Mouse (Mus musculus) myocyte (in vitro differentiated cells): ENCODE measurements at regions not wholly inside any gene's neighbourhood (a gene's known extent, or its start where the extent isn't known, plus 50 kb on each side); places are given as distances from the start of the nearest gene placed in this dataset.

Experiments
- H3K27me3 ChIP-seq: one replicate; pipeline ENCODE4 v1.6.1; 2011; ENCODE audit not compliant: control insufficient read depth, insufficient read depth, insufficient read length
- H3K36me3 ChIP-seq: one replicate; pipeline ENCODE4 v1.6.1; 2011; ENCODE audit not compliant: control insufficient read depth, insufficient read depth
- H3K4me2 ChIP-seq: one replicate; pipeline ENCODE4 v1.6.1; 2011; ENCODE audit warnings: low read depth, control low read depth
- H3K4me3 ChIP-seq: one replicate; pipeline ENCODE4 v1.5.1; 2011; ENCODE audit warnings: mild to moderate bottlenecking, control low read depth, moderate library complexity
- H3K79me2 ChIP-seq: one replicate; pipeline ENCODE4 v1.6.1; 2011; ENCODE audit not compliant: control insufficient read depth, insufficient read depth
- H3ac ChIP-seq: one replicate; pipeline ENCODE4 v1.6.1; 2011; ENCODE audit not compliant: control insufficient read depth, insufficient read length
- CEBPB ChIP-seq: IDR thresholded peaks from 2 replicates; pipeline ENCODE4 v1.6.1; 2011; ENCODE audit warnings: mild to moderate bottlenecking, moderate library complexity; ENCODE audit not compliant: poor library complexity, insufficient read depth, severe bottlenecking
- E2F4 ChIP-seq: IDR thresholded peaks from one replicate; pipeline ENCODE4 v1.6.1; 2011; ENCODE audit warnings: mild to moderate bottlenecking, control low read depth, moderate library complexity; ENCODE audit not compliant: insufficient read depth
- MAX ChIP-seq: IDR thresholded peaks from one replicate; pipeline ENCODE4 v1.6.1; 2011; ENCODE audit warnings: low read depth, mild to moderate bottlenecking, control low read depth
- MYOD1 ChIP-seq, 3 experiments: IDR thresholded peaks; one replicate each; pipeline ENCODE4 v1.6.1; 2011; ENCODE audit warnings: control low read depth in 2 of 3, low read depth in 2 of 3, mild to moderate bottlenecking in 2 of 3, moderate library complexity in 1 of 3; ENCODE audit not compliant: insufficient read length in 2 of 3, control insufficient read depth in 1 of 3
- MYOG ChIP-seq, 3 experiments: IDR thresholded peaks; one replicate each; pipeline ENCODE4 v1.6.1; 2011; ENCODE audit warnings: control low read depth in 2 of 3, low read depth in 2 of 3, mild to moderate bottlenecking in 2 of 3; ENCODE audit not compliant: insufficient read length in 2 of 3, control insufficient read depth in 1 of 3, insufficient read depth in 1 of 3
- POLR2A ChIP-seq: IDR thresholded peaks from one replicate; pipeline ENCODE4 v1.6.1; 2011; ENCODE audit warnings: low read depth, mild to moderate bottlenecking, control low read depth, moderate library complexity; ENCODE audit not compliant: insufficient read length
- POLR2AphosphoS2 ChIP-seq: IDR thresholded peaks from one replicate; pipeline ENCODE4 v1.6.1; 2011; ENCODE audit warnings: low read depth, control low read depth; ENCODE audit not compliant: insufficient read length
- REST ChIP-seq: IDR thresholded peaks from one replicate; pipeline ENCODE4 v1.6.1; 2011; ENCODE audit warnings: mild to moderate bottlenecking, control low read depth, moderate library complexity; ENCODE audit not compliant: insufficient read depth, insufficient read length
- SRF ChIP-seq: IDR thresholded peaks from one replicate; pipeline ENCODE4 v1.6.1; 2011; ENCODE audit warnings: low read depth; ENCODE audit not compliant: control insufficient read depth, insufficient read length
- TCF12 ChIP-seq: IDR thresholded peaks from one replicate; pipeline ENCODE4 v1.6.1; 2011; ENCODE audit warnings: mild to moderate bottlenecking, control low read depth; ENCODE audit not compliant: poor library complexity, insufficient read depth, severe bottlenecking
- TCF3 ChIP-seq: IDR thresholded peaks from one replicate; pipeline ENCODE4 v1.6.1; 2011; ENCODE audit warnings: low read depth, control low read depth; ENCODE audit not compliant: insufficient read length
- USF1 ChIP-seq: IDR thresholded peaks from one replicate; pipeline ENCODE4 v1.6.1; 2011; ENCODE audit warnings: low read depth, mild to moderate bottlenecking, control low read depth, moderate library complexity

DNA sequence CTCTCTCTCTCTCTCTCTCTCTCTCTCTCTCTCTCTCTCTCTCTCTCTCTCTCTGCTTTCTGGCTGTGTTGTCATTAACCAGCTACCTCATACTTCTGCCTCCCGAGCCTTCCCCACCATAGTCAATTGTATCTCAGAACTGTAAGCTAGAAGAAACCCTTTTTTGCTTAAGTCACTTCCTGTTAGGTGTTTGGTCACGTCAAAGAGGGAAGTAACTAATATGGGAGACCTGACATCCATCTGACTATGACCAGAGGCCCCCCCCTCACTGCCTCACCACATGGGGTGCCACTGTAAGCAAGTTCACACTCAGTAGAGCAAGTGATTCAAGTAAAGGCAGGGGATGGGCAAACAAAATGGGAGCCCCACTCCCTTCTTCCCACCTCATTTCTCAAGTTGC, 187.6 kb upstream of the S100g start:
- Histone ChIP-seq H3K79me2 (no peaks in the 10 kb centered on the region), H3K36me3 (no peaks in the 10 kb centered on the region), H3ac (no peak overlapping the region), H3K4me2 (no peak overlapping the region), H3K27me3 (no peaks in the 10 kb centered on the region), H3K4me3 (no peak overlapping the region)
- TF ChIP-seq MAX (no peak), MYOD1 (IDR thresholded peaks at IDR 0.05; ENCODE audit: control insufficient read depth in 1 of 3, insufficient read length in 2 of 3, low read depth in 2 of 3) (no peak), E2F4 (no peak), CEBPB (no peak), MYOG (IDR thresholded peaks at IDR 0.05; ENCODE audit: control insufficient read depth in 1 of 3, insufficient read depth in 1 of 3, insufficient read length in 2 of 3, low read depth in 2 of 3) (no peak), POLR2A (no peak), TCF3 (no peak), POLR2AphosphoS2 (no peak), USF1 (no peak), TCF12 (no peak), REST (no peak), SRF (no peak)

DNA sequence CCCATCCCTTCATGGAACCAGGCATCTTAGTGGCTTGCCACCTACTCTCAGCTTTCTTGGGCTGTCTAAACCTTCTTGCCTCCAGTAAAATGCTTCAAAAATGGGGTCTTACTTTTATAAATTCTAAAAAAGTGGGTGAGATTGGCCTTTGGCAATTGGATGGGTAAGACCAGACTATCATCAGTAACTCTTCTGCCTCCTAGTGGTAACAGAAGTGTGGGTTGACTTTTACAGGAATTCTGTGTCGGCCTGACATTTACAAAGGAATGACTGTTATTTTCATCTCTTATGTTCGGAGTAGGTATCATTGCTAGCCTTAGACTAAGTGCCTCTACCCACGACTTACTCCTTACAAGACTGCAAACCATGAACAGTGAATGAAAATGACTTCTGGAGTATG, 180.1 kb upstream of the S100g start:
- Histone ChIP-seq H3K4me3 (no peak overlapping the region), H3K27me3 (no peaks in the 10 kb centered on the region), H3K4me2 (no peak overlapping the region), H3ac (no peak overlapping the region), H3K79me2 (no peaks in the 10 kb centered on the region), H3K36me3 (no peaks in the 10 kb centered on the region)
- TF ChIP-seq REST (no peak), POLR2AphosphoS2 (no peak), CEBPB (no peak)

DNA sequence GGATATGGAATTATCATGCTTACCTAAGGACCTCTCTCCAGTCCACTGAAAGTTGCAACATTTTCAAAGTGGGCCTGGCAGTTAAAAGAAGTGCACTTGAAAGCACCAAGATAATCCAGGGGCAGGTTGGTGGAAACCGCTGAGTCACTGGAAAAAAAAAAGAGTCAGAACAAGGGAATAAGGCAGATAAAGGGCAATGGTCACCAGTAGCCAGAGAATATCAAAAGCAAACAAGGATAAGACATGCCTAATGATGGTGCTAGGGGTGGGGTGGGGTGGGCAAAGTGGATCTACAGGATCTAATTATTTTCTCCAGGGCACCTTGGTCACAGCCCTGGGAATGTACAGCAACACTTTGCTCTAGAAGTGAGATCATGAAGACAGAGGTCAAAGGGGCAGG, 175.1 kb upstream of the S100g start:
- Histone ChIP-seq H3K79me2 (no peaks in the 10 kb centered on the region), H3K36me3 (no peaks in the 10 kb centered on the region), H3K27me3 (no peaks in the 10 kb centered on the region), H3K4me2 (no peak overlapping the region), H3K4me3 (no peak overlapping the region), H3ac (no peak overlapping the region)
- TF ChIP-seq MYOG (IDR thresholded peaks at IDR 0.05; ENCODE audit: control insufficient read depth in 1 of 3, insufficient read depth in 1 of 3, insufficient read length in 2 of 3, low read depth in 2 of 3) (no peak), E2F4 (no peak), POLR2AphosphoS2 (no peak), MAX (no peak), POLR2A (no peak), REST (no peak), CEBPB (no peak), TCF3 (no peak), TCF12 (no peak), MYOD1 (IDR thresholded peaks at IDR 0.05; ENCODE audit: control insufficient read depth in 1 of 3, insufficient read length in 2 of 3, low read depth in 2 of 3) (no peak), USF1 (no peak), SRF (no peak)

DNA sequence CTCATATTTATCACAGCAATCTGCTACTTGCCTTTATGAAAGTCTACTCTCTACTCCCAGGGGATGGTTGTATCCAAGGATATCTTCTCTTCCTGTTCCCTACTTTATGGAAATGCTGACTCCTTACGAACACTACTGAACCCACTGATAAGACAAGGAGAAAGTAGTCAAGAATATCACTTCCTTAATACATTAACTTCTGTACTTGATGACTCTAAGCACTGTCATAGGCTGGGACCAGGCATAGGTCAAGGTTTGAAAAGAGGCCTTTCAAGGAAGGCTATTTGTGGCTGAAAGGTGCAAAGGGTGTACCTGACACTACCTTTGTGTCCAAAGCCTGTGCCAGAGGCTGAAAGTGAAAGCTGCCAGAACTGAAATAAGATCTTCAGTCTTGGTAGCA, 164.2 kb upstream of the S100g start:
- H3K4me2 ChIP-seq = no peak overlapping the region
- H3K36me3 ChIP-seq = no peaks in the 10 kb centered on the region
- no peaks in the 10 kb centered on the region for H3K27me3 ChIP-seq

DNA sequence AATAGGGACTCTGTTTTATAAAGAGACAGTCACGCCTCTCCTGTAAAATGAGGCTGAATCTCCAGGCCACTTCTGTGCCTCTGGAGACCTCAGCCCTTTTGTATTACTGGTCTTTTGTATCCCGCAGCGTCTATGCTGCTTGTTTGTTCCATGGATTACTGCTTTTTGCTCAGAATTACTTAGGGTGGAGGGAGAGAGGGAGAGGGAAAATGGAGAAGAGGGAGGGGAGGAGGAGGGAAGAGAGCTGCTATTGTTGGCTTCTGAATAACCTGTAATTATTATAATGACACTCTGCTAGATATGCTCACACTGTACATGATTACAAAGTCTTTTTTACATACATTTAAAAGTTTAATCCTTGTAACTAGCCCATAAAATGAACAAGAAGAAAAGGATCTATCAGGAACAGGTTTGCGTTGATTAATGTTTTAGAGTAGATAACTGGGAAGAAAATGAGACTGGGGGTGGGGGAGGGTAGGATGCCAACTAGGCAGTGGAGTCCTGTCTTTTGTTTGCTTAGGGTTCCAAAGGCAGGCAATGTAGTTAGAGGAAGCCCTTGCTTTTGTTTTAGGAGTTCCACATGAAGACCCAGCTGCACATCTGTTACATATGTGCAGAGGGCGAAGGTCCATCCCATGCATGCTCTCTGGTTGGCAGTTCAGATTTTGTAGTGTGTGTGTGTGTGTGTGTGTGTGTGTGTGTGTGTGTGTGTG, 153.4 kb upstream of the S100g start:
- no peaks in the 10 kb centered on the region for H3K27me3 ChIP-seq
- H3ac ChIP-seq = no peak overlapping the region
- H3K79me2 ChIP-seq = no peaks in the 10 kb centered on the region
- TF ChIP-seq MYOG (IDR thresholded peaks at IDR 0.05; ENCODE audit: control insufficient read depth in 1 of 3, insufficient read depth in 1 of 3, insufficient read length in 2 of 3, low read depth in 2 of 3) (no peak), REST (no peak), MAX (no peak), E2F4 (no peak), POLR2A (no peak), TCF3 (no peak), POLR2AphosphoS2 (no peak), TCF12 (no peak), SRF (no peak), CEBPB (no peak), MYOD1 (IDR thresholded peaks at IDR 0.05; ENCODE audit: control insufficient read depth in 1 of 3, insufficient read length in 2 of 3, low read depth in 2 of 3) (no peak), USF1 (no peak)
- H3K4me2 ChIP-seq = no peak overlapping the region
- no peak overlapping the region for H3K4me3 ChIP-seq
- no peaks in the 10 kb centered on the region for H3K36me3 ChIP-seq

More for the DNA sequence above, 164.2 kb upstream of the S100g start:
- H3ac ChIP-seq = no peak overlapping the region
- H3K79me2 ChIP-seq = no peaks in the 10 kb centered on the region
- no peak for TF ChIP-seq MYOG (IDR thresholded peaks at IDR 0.05; ENCODE audit: control insufficient read depth in 1 of 3, insufficient read depth in 1 of 3, insufficient read length in 2 of 3, low read depth in 2 of 3)
- H3K4me3 ChIP-seq = no peak overlapping the region
